Mouse (Mus musculus): Measurements from ENCODE around the gene Zfp536. TPM values are rescaled to one million over a fixed set of nuclear protein-coding genes. Genes with fewer than 3 reads are reported as not detected.

Zfp536 gene
- polyA plus RNA-seq (2014; fragmentation: Nextera tagmentation; extraction: Ambion mirVana): 1.9 and 2.6 TPM in 2 replicates

DNA sequence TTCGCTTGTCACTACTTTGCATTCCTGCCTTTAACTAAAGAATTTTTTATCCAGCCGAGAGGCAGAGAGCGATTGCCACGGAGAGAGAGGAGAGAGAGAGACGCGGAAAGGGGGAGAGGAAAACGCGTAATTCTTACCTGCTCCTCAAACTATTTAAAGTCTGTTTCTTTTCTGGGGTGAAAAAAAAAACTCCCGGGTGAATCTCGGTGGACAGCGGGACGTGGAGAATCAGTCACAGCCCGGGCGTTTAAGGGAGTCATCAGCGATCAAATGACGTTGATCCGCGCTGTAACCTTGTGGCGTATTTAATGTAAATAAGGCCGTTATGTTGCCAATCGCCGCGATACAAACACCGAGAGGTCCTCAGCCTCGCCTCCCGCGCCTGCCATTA is at the start of gene Zfp536:
Zfp536 (minus strand) TSS at position 330 of the 391 bp plus-strand sequence.
- H3K4me1 ChIP-seq (ENCODE audit: control insufficient read depth, insufficient read depth, low read length): peaks cover 10% of the 10 kb centered on the region; the same call in 1 of the 2 replicates
- no peak within 1 kb of the TSS for H3K27ac ChIP-seq (replicated peaks; ENCODE audit: low read depth, low read length)
- peak within 1 kb of the TSS; percentile 91 for H3K4me2 ChIP-seq (ENCODE audit: low read depth, severe bottlenecking)
- peak; percentile 48 for DNase-seq (ENCODE audit: low spot score)
- peak within 1 kb of the TSS; percentile 44 for H3K4me3 ChIP-seq (ENCODE audit: low read depth, low read length)
- whole genome bisulfite sequencing: under 1% methylated on average over 27 of the region's 27 CpGs
- H3K27me3 ChIP-seq (ENCODE audit: control insufficient read depth, insufficient read depth, low read length): peaks cover 51% of the 10 kb centered on the region
- H3K9ac ChIP-seq (ENCODE audit: low read length): no peak within 1 kb of the TSS; the same call in 1 of the 2 replicates
- no peak for ATAC-seq (ENCODE audit: insufficient number of reproducible peaks, low FRiP score, low TSS enrichment, low read depth)
- H3K9me3 ChIP-seq (ENCODE audit: control insufficient read depth, low read length): no peaks in the 10 kb centered on the region
- no peaks in the 10 kb centered on the region for H3K36me3 ChIP-seq (ENCODE audit: control insufficient read depth, insufficient read depth, low read length)

- H3K27ac ChIP-seq (replicated peaks; ENCODE audit: low read depth, low read length): no peak overlapping the region
- WGBS: 79% methylated on average over 11 of the region's 11 CpGs
- no peaks in the 10 kb centered on the region for H3K36me3 ChIP-seq (ENCODE audit: control insufficient read depth, insufficient read depth, low read length)
- DNase-seq (ENCODE audit: low spot score) (no peak), ATAC-seq (ENCODE audit: insufficient number of reproducible peaks, low FRiP score, low TSS enrichment, low read depth) (no peak)
- no peak overlapping the region for H3K9ac ChIP-seq (ENCODE audit: low read length)
- no peak overlapping the region for H3K4me2 ChIP-seq (ENCODE audit: low read depth, severe bottlenecking)
- no peaks in the 10 kb centered on the region for H3K9me3 ChIP-seq (ENCODE audit: control insufficient read depth, low read length)
- H3K4me3 ChIP-seq (ENCODE audit: low read depth, low read length): no peak overlapping the region
- H3K4me1 ChIP-seq (ENCODE audit: control insufficient read depth, insufficient read depth, low read length): no peaks in the 10 kb centered on the region
- no peaks in the 10 kb centered on the region for H3K27me3 ChIP-seq (ENCODE audit: control insufficient read depth, insufficient read depth, low read length)
These were observed 47.3 kb upstream of the Zfp536 start for GRCm38 (mm10) chr7:37820670-37821301.

DNA sequence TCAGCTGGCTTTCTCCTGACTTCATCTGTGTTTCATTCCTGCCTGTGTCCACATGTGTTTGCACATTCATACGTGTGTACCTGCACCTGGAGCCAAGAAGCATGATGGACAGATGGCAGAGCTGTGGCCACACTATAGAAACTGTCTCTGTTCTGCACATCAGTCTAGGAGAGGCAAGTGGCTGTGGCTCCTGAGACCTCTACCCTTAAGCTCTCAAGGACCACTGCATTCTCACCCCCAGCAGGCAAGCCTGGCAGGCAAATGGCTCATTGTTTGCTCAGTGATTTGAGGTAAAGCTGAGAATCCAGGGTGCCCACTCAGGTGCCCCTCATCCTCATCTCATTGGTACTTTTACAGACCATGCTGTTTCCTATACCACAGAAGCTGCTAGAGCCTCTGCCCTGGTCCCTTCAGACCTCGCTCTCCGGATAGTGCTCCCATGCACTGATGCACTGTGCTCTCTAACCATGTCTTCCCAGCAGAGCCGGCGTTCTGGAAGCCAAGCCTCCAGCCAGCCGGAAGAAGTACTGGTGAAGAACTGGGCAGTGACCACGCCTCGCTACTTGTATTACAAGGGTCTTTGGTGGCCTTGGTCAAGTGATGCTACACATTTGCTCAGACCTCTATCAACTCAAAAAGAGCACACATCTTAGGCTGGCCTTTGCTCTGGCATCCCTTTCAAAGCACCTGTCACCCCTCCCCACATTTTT is 45.3 kb upstream of the Zfp536 start:
- no peak for DNase-seq (ENCODE audit: low spot score)
- WGBS: 88% methylated on average over 8 of the region's 8 CpGs
- no peak overlapping the region for H3K4me2 ChIP-seq (ENCODE audit: low read depth, severe bottlenecking)

DNA sequence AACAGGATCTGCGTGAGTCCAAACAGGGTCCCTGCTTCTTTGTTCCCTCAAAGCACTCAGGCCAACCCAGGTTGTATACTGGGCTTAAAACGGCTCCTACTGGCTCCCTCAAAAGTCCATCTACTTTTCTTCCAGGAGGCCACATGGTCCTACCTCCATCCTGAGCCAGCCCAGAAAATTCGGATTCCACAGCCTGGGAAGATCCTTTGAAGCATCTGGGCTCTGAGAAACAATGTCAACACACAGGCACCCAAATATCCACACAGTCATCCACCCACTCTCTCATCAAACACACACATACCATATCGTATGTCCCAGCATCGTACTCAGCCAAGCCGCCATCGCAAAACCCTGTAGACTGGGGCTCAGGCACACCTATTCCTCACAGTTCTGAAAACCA is 43.5 kb upstream of the Zfp536 start:
- no peak for ATAC-seq (ENCODE audit: insufficient number of reproducible peaks, low FRiP score, low TSS enrichment, low read depth)
- no peak overlapping the region for H3K27ac ChIP-seq (replicated peaks; ENCODE audit: low read depth, low read length)
- H3K4me1 ChIP-seq (ENCODE audit: control insufficient read depth, insufficient read depth, low read length): no peaks in the 10 kb centered on the region
- H3K4me2 ChIP-seq (ENCODE audit: low read depth, severe bottlenecking): no peak overlapping the region
- H3K36me3 ChIP-seq (ENCODE audit: control insufficient read depth, insufficient read depth, low read length): no peaks in the 10 kb centered on the region
- no peak for DNase-seq (ENCODE audit: low spot score)
- H3K9ac ChIP-seq (ENCODE audit: low read length): no peak overlapping the region
- H3K27me3 ChIP-seq (ENCODE audit: control insufficient read depth, insufficient read depth, low read length): no peaks in the 10 kb centered on the region
- 89% methylated on average over 7 of the region's 7 CpGs for WGBS
- no peaks in the 10 kb centered on the region for H3K9me3 ChIP-seq (ENCODE audit: control insufficient read depth, low read length)
- no peak overlapping the region for H3K4me3 ChIP-seq (ENCODE audit: low read depth, low read length)

More for the DNA sequence above, 45.3 kb upstream of the Zfp536 start:
- Histone ChIP-seq H3K4me3 (ENCODE audit: low read depth, low read length) (no peak overlapping the region), H3K9me3 (ENCODE audit: control insufficient read depth, low read length) (no peaks in the 10 kb centered on the region), H3K36me3 (ENCODE audit: control insufficient read depth, insufficient read depth, low read length) (no peaks in the 10 kb centered on the region), H3K27me3 (ENCODE audit: control insufficient read depth, insufficient read depth, low read length) (no peaks in the 10 kb centered on the region), H3K4me1 (ENCODE audit: control insufficient read depth, insufficient read depth, low read length) (no peaks in the 10 kb centered on the region), H3K9ac (ENCODE audit: low read length) (no peak overlapping the region), H3K27ac (replicated peaks; ENCODE audit: low read depth, low read length) (no peak overlapping the region)
- ATAC-seq (ENCODE audit: insufficient number of reproducible peaks, low FRiP score, low TSS enrichment, low read depth): no peak

GRCm38 (mm10) chr7:37814844-37815406 is 41.5 kb upstream of the Zfp536 start:
- Histone ChIP-seq H3K27me3 (ENCODE audit: control insufficient read depth, insufficient read depth, low read length) (no peaks in the 10 kb centered on the region), H3K9ac (ENCODE audit: low read length) (no peak overlapping the region), H3K4me3 (ENCODE audit: low read depth, low read length) (no peak overlapping the region), H3K4me1 (ENCODE audit: control insufficient read depth, insufficient read depth, low read length) (no peaks in the 10 kb centered on the region), H3K27ac (replicated peaks; ENCODE audit: low read depth, low read length) (no peak overlapping the region), H3K36me3 (ENCODE audit: control insufficient read depth, insufficient read depth, low read length) (no peaks in the 10 kb centered on the region), H3K4me2 (ENCODE audit: low read depth, severe bottlenecking) (no peak overlapping the region), H3K9me3 (ENCODE audit: control insufficient read depth, low read length) (no peaks in the 10 kb centered on the region)
- ATAC-seq (ENCODE audit: insufficient number of reproducible peaks, low FRiP score, low TSS enrichment, low read depth): no peak
- WGBS: 57% methylated on average over 8 of the region's 8 CpGs
- DNase-seq (ENCODE audit: low spot score): no peak

- no peak for DNase-seq (ENCODE audit: low spot score)
- H3K4me1 ChIP-seq (ENCODE audit: control insufficient read depth, insufficient read depth, low read length): no peaks in the 10 kb centered on the region
- 73% methylated on average over 10 of the region's 10 CpGs for WGBS
- H3K36me3 ChIP-seq (ENCODE audit: control insufficient read depth, insufficient read depth, low read length): no peaks in the 10 kb centered on the region
- H3K9ac ChIP-seq (ENCODE audit: low read length): no peak overlapping the region
- H3K27me3 ChIP-seq (ENCODE audit: control insufficient read depth, insufficient read depth, low read length): no peaks in the 10 kb centered on the region
- no peak overlapping the region for H3K4me2 ChIP-seq (ENCODE audit: low read depth, severe bottlenecking)
- ATAC-seq (ENCODE audit: insufficient number of reproducible peaks, low FRiP score, low TSS enrichment, low read depth): no peak
- no peaks in the 10 kb centered on the region for H3K9me3 ChIP-seq (ENCODE audit: control insufficient read depth, low read length)
- no peak overlapping the region for H3K4me3 ChIP-seq (ENCODE audit: low read depth, low read length)
- no peak overlapping the region for H3K27ac ChIP-seq (replicated peaks; ENCODE audit: low read depth, low read length)
These were observed 40.2 kb upstream of the Zfp536 start for GRCm38 (mm10) chr7:37813676-37814075.

DNA sequence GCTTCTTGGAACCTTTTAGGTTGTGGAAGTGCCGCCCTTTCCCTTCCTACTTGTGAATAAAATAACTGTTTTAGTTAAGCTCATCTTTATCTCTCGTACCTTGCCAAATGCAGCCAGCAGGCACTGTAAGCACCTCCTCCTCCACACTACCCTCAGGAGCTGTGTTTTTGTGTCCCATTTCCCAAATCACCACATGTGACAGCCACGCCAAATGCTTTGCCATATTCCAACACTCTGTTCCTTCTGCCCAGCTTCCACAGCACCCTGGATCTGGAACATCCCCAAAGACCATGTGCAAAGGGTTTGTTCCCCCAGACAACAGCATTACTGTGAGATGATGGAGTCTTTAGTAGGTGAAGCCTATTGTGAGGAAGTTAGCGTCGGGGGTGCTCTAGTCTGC is 36.5 kb upstream of the Zfp536 start:
- Histone ChIP-seq H3K27me3 (ENCODE audit: control insufficient read depth, insufficient read depth, low read length) (no peaks in the 10 kb centered on the region; the same call in 1 of the 2 replicates), H3K4me1 (ENCODE audit: control insufficient read depth, insufficient read depth, low read length) (no peaks in the 10 kb centered on the region), H3K36me3 (ENCODE audit: control insufficient read depth, insufficient read depth, low read length) (no peaks in the 10 kb centered on the region), H3K4me3 (ENCODE audit: low read depth, low read length) (no peak overlapping the region), H3K27ac (replicated peaks; ENCODE audit: low read depth, low read length) (no peak overlapping the region), H3K9me3 (ENCODE audit: control insufficient read depth, low read length) (no peaks in the 10 kb centered on the region), H3K9ac (ENCODE audit: low read length) (no peak overlapping the region), H3K4me2 (ENCODE audit: low read depth, severe bottlenecking) (no peak overlapping the region)
- 88% methylated on average over 5 of the region's 5 CpGs for WGBS
- DNase-seq (ENCODE audit: low spot score): no peak
- no peak for ATAC-seq (ENCODE audit: insufficient number of reproducible peaks, low FRiP score, low TSS enrichment, low read depth)

DNA sequence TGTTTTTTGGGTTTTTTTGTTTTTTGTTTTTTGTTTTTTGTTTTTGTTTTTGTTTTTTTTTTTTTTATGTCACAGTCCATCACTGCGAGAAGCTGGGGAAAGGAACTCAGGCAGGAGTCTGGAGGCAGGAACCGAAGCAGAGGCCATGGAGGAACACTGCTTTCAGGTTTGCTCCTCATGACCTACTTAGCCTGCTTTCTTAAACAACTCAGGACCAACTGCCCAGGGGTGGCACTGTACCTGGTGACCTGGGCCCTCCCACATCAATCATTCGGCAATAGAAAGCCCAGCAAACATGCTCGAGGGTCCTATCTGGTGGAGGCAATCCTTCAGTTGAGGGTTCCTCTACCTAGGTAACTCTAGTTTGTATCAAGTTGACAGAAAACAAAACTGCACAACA is 35.6 kb upstream of the Zfp536 start:
- ATAC-seq (ENCODE audit: insufficient number of reproducible peaks, low FRiP score, low TSS enrichment, low read depth) (no peak), DNase-seq (ENCODE audit: low spot score) (no peak)
- Histone ChIP-seq H3K27me3 (ENCODE audit: control insufficient read depth, insufficient read depth, low read length) (no peaks in the 10 kb centered on the region; the same call in 1 of the 2 replicates), H3K27ac (replicated peaks; ENCODE audit: low read depth, low read length) (no peak overlapping the region), H3K4me2 (ENCODE audit: low read depth, severe bottlenecking) (no peak overlapping the region), H3K9ac (ENCODE audit: low read length) (no peak overlapping the region), H3K4me3 (ENCODE audit: low read depth, low read length) (no peak overlapping the region), H3K36me3 (ENCODE audit: control insufficient read depth, insufficient read depth, low read length) (no peaks in the 10 kb centered on the region), H3K9me3 (ENCODE audit: control insufficient read depth, low read length) (no peaks in the 10 kb centered on the region), H3K4me1 (ENCODE audit: control insufficient read depth, insufficient read depth, low read length) (no peaks in the 10 kb centered on the region)
- WGBS: 83% methylated on average over 4 of the region's 4 CpGs

Data from limb, embryonic 11.5 days (tissue).